Mouse (Mus musculus): Measurements from ENCODE around the gene Ccdc117.
A peak's percentile ranks its signal among the peaks of the same experiment; 100 is the strongest.
"Not testable (repeated sequence)": the region's sequence is repeated elsewhere in the genome, so short reads cannot be mapped to it uniquely, and the experiment has no call there.

The Ccdc117 gene

GRCm38 (mm10) chr11:5541799-5542481 is at the start of gene Ccdc117:
Ccdc117 (minus strand) TSS chr11:5542187.
- DNase-seq, result peak; percentile 99

GRCm38 (mm10) chr11:5575046-5575445 is 33.1 kb upstream of the Ccdc117 start:
- no peak for DNase-seq

GRCm38 (mm10) chr11:5573821-5574220 is 31.8 kb upstream of the Ccdc117 start:
- no peak for DNase-seq

- no peak for DNase-seq
Observed at GRCm38 (mm10) chr11:5571856-5572255, 29.9 kb upstream of the Ccdc117 start.

GRCm38 (mm10) chr11:5569474-5569873 is 27.5 kb upstream of the Ccdc117 start, which contains the start of gene Ankrd36:
Ankrd36 (plus strand) TSS chr11:5569684.
- DNase-seq, result no peak

GRCm38 (mm10) chr11:5568082-5568481 is 26.1 kb upstream of the Ccdc117 start:
- no peak for DNase-seq

GRCm38 (mm10) chr11:5567654-5568053 is 25.7 kb upstream of the Ccdc117 start:
- no peak for DNase-seq

- no peak for DNase-seq
Observed at GRCm38 (mm10) chr11:5566506-5566905, 24.5 kb upstream of the Ccdc117 start.

GRCm38 (mm10) chr11:5565596-5565995 is 23.6 kb upstream of the Ccdc117 start:
- no peak for DNase-seq

GRCm38 (mm10) chr11:5563898-5564297 is 21.9 kb upstream of the Ccdc117 start:
- DNase-seq, result no peak

GRCm38 (mm10) chr11:5562625-5563268 is 20.8 kb upstream of the Ccdc117 start:
- DNase-seq, result no peak

- no peak for DNase-seq
Observed at GRCm38 (mm10) chr11:5560273-5560672, 18.3 kb upstream of the Ccdc117 start.

GRCm38 (mm10) chr11:5551931-5552330 is 9.9 kb upstream of the Ccdc117 start:
- DNase-seq, result no peak

GRCm38 (mm10) chr11:5551430-5551829 is 9.4 kb upstream of the Ccdc117 start:
- no peak for DNase-seq

GRCm38 (mm10) chr11:5546693-5547092 is 4.7 kb upstream of the Ccdc117 start:
- no peak for DNase-seq

GRCm38 (mm10) chr11:5545457-5545856 is 3.5 kb upstream of the Ccdc117 start:
- no peak for DNase-seq

- DNase-seq, result not testable (repeated sequence)
Observed at GRCm38 (mm10) chr11:5544709-5545108, 2.7 kb upstream of the Ccdc117 start.

GRCm38 (mm10) chr11:5543281-5543680 is 1.3 kb upstream of the Ccdc117 start:
- no peak for DNase-seq

- no peak for DNase-seq
Observed at GRCm38 (mm10) chr11:5542482-5543185, 647 bp upstream of the Ccdc117 start.

- DNase-seq, result peak; percentile 15
Observed at GRCm38 (mm10) chr11:5541230-5541798, 673 bp downstream of the Ccdc117 start.

- DNase-seq, result no peak
Observed at GRCm38 (mm10) chr11:5540331-5540730, 1.7 kb downstream of the Ccdc117 start.

GRCm38 (mm10) chr11:5537454-5537853 is 4.5 kb downstream of the Ccdc117 start:
- DNase-seq, result not testable (repeated sequence)

- DNase-seq, result peak; percentile 54
Observed at GRCm38 (mm10) chr11:5533108-5533507, 8.9 kb downstream of the Ccdc117 start.

Measured in lung, postnatal 36 days (tissue).